Mouse (Mus musculus) thymus, adult 2 months (tissue): ENCODE measurements around the gene Eif6.

Experiments used
- CTCF ChIP-seq: fragments of 200-500 bp; IDR thresholded peaks from 2 replicates; pipeline ENCODE4 v1.5.1; 2012; ENCODE audit warnings: mild to moderate bottlenecking, control low read depth, low read length, moderate library complexity, borderline replicate concordance; ENCODE audit not compliant: control insufficient read depth, poor library complexity, insufficient read depth; ENCODE audit errors: extremely low read depth
- POLR2A ChIP-seq: fragments of 200-500 bp; IDR thresholded peaks from 2 replicates; pipeline ENCODE4 v1.6.1; 2012; ENCODE audit warnings: mild to moderate bottlenecking, low read length, control low read depth, moderate library complexity; ENCODE audit not compliant: control insufficient read depth, poor library complexity, insufficient read depth; ENCODE audit errors: extremely low read depth

DNA sequence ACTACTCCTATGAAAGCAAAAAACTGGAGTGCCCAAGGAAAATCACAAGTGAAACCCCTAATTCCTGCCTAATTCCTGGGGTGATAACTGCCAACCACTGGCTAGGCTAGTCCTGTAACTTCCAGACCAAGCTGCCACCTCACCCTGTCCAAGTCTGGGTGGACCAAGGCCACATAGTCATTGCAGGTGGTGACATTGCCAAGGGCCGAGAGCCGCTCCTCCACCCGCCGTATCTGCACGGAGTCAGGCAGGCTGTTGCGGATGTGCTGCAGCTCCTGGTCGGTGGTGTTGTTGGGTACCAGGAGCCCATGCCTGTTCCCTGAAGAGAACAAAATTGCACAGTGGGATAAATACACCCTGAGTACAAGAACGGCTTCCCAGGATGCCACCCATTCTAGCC is 3.0 kb downstream of the Eif6 start:
- TF ChIP-seq CTCF = no peak
- TF ChIP-seq POLR2A = no peak
